Mouse (Mus musculus): Measurements from ENCODE around the gene Galnt17.

Gene Galnt17

GRCm38 (mm10) chr5:131241689-131242088 is 66.6 kb downstream of the Galnt17 start:
- no peak for DNase-seq (ENCODE audit: low spot score)

GRCm38 (mm10) chr5:131239813-131240212 is 68.5 kb downstream of the Galnt17 start:
- no peak for DNase-seq (ENCODE audit: low spot score)

GRCm38 (mm10) chr5:131236906-131237305 is 71.4 kb downstream of the Galnt17 start:
- DNase-seq (ENCODE audit: low spot score), result no peak

GRCm38 (mm10) chr5:131233828-131234227 is 74.5 kb downstream of the Galnt17 start:
- DNase-seq (ENCODE audit: low spot score), result no peak

- no peak for DNase-seq (ENCODE audit: low spot score)
These were observed 77.2 kb downstream of the Galnt17 start for GRCm38 (mm10) chr5:131231060-131231459.

GRCm38 (mm10) chr5:131229744-131230143 is 78.6 kb downstream of the Galnt17 start:
- no peak for DNase-seq (ENCODE audit: low spot score)

GRCm38 (mm10) chr5:131223416-131223815 is 84.9 kb downstream of the Galnt17 start:
- no peak for DNase-seq (ENCODE audit: low spot score)

GRCm38 (mm10) chr5:131222498-131223244 is 85.6 kb downstream of the Galnt17 start:
- DNase-seq (ENCODE audit: low spot score), result no peak

GRCm38 (mm10) chr5:131218221-131218620 is 90.1 kb downstream of the Galnt17 start:
- DNase-seq (ENCODE audit: low spot score), result no peak

GRCm38 (mm10) chr5:131211618-131212017 is 96.7 kb downstream of the Galnt17 start:
- DNase-seq (ENCODE audit: low spot score), result no peak

GRCm38 (mm10) chr5:131201146-131201545 is 107.2 kb downstream of the Galnt17 start:
- no peak for DNase-seq (ENCODE audit: low spot score)

- DNase-seq (ENCODE audit: low spot score), result no peak
These were observed 116.0 kb downstream of the Galnt17 start for GRCm38 (mm10) chr5:131192311-131192710.

GRCm38 (mm10) chr5:131184566-131184965 is 123.7 kb downstream of the Galnt17 start:
- DNase-seq (ENCODE audit: low spot score), result no peak

- DNase-seq (ENCODE audit: low spot score), result no peak
These were observed 127.1 kb downstream of the Galnt17 start for GRCm38 (mm10) chr5:131181231-131181630.

- DNase-seq (ENCODE audit: low spot score), result no peak
These were observed 127.5 kb downstream of the Galnt17 start for GRCm38 (mm10) chr5:131180756-131181155.

- DNase-seq (ENCODE audit: low spot score), result no peak
These were observed 130.4 kb downstream of the Galnt17 start for GRCm38 (mm10) chr5:131177851-131178250.

GRCm38 (mm10) chr5:131177168-131177567 is 131.1 kb downstream of the Galnt17 start:
- DNase-seq (ENCODE audit: low spot score), result no peak

- no peak for DNase-seq (ENCODE audit: low spot score)
These were observed 139.1 kb downstream of the Galnt17 start for GRCm38 (mm10) chr5:131169186-131169585.

GRCm38 (mm10) chr5:131167366-131167765 is 140.9 kb downstream of the Galnt17 start:
- no peak for DNase-seq (ENCODE audit: low spot score)

GRCm38 (mm10) chr5:131165681-131166080 is 142.6 kb downstream of the Galnt17 start:
- no peak for DNase-seq (ENCODE audit: low spot score)

- no peak for DNase-seq (ENCODE audit: low spot score)
These were observed 150.4 kb downstream of the Galnt17 start for GRCm38 (mm10) chr5:131157866-131158265.

- DNase-seq (ENCODE audit: low spot score), result no peak
These were observed 152.0 kb downstream of the Galnt17 start for GRCm38 (mm10) chr5:131156323-131156722.

- no peak for DNase-seq (ENCODE audit: low spot score)
These were observed 165.7 kb downstream of the Galnt17 start for GRCm38 (mm10) chr5:131142606-131143005.

- no peak for DNase-seq (ENCODE audit: low spot score)
These were observed 173.5 kb downstream of the Galnt17 start for GRCm38 (mm10) chr5:131134809-131135208.

Measured in urinary bladder, postnatal 10 days (tissue).